Mouse (Mus musculus) liver, embryonic 14.5 days (tissue): ENCODE results near the gene Csmd2.

Experiments
- CTCF ChIP-seq: IDR thresholded peaks from 2 replicates; pipeline ENCODE4 v1.5.1; 2016; ENCODE audit warnings: antibody characterized with exemption, low read depth, control low read depth
- EP300 ChIP-seq: IDR thresholded peaks from 2 replicates; pipeline ENCODE4 v1.6.1; 2016; ENCODE audit warnings: antibody characterized with exemption, low read depth

DNA sequence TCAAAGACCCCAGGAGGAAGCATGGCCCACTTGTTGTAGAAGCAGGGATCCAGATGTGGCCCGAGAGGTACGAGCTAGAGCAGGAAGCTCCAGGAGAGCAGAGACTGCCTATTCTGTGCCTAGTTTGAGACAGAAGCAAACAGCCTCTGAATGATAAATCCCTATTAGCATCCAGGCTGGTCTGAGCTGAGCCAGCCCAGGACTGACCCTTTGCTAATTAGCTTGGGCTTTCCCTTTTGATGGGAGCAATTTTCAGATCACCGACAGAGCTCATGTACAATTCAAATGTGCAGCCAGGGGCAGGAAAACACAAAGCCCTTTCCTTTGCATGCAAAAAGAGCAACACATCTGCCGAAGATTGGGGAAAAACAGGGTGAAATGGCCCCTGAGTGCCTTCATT, 54.2 kb downstream of the Csmd2 start:
- TF ChIP-seq CTCF = no peak
- TF ChIP-seq EP300 = no peak
